Mouse (Mus musculus) mesoderm, embryonic 11.5 days (tissue): ENCODE results near the gene St6gal1.
"Not testable (repeated sequence)": the region's sequence is repeated elsewhere in the genome, so short reads cannot be mapped to it uniquely, and the experiment has no call there.

Experiments
- DNase-seq: peaks from one replicate; pipeline ENCODE4 v3.0.0-alpha.2; 2012; ENCODE audit warnings: low read depth, low spot score

Gene St6gal1

DNA sequence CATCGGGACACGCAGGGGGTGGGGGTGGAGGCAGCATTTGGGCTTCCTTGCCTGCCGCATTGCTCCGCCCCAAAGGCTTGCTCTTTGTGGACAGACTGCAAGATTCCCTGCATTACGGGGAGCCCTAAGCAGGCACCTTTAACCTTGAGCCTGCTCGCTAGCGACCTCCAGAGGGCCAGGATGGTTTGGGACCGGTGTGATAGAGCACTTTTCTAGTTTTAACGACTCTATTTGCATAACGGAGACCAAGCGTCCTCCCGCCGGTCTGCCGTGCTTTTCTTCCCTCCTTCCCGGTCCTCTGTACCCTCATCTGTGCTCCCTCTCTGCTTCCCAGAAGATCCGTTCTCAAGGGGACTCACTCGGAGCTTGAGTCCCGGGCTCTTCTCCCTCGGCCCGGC is at the start of gene St6gal1:
St6gal1 (plus strand) TSS at position 70 of the 398 bp plus-strand sequence.
- DNase-seq = peak; percentile 88

DNA sequence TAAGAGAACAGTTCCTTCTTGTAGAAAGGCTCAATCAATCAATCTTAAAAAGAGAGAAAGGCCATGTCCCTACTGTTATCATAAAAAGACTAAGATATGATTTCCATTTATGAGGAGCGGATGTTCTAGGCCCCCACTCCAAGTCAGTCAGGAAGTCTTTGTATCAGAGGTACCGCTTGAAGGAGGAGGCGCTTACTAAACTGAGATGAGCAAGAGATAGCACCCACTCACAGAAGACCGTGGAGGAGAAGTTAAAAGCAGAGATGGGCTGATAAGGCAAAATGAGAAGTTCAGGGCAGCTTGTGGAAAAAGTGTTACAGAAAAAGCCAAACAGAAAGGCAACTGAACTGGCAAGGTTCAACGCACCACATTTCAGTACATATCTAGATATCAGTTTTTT is 49.7 kb upstream of the St6gal1 start:
- no peak for DNase-seq

DNA sequence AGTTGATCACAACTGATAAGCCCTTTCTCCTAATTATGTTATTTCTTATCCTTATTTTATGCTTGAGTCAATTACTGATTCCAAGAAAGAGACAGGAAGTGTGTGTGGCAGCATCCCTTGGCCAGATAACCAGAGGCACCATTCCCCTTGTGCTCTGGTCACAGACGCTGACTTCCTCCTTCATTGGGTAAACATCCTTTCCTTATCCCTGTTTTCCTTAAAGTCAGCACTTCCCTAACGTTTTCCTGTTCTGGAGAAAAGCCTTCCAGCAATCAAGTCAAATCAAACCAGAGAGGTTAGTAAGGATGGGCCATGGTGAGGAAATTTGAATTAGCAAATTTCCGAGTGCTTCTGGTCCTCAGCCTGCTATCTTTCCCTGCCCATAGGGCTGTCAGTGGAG is 48.6 kb upstream of the St6gal1 start:
- no peak for DNase-seq

DNA sequence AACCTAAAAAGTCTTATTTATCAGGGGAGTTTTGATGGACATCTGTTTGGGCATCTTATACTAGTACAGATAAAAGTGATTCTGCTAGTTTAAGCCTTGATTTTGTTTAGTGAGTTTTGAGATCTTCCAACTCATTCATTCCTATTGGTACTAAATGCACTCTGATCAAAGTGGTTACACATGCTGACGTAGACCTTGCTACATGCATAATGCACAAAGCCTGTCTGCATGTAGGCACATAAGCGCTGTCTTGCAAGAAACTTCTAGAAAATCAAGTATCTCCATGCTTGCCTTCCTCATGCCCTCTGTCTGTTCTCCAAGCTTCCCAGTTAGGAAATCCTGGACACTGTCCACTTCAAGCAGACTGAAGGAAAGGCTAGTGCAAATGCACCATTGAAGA is 46.7 kb upstream of the St6gal1 start:
- no peak for DNase-seq

DNA sequence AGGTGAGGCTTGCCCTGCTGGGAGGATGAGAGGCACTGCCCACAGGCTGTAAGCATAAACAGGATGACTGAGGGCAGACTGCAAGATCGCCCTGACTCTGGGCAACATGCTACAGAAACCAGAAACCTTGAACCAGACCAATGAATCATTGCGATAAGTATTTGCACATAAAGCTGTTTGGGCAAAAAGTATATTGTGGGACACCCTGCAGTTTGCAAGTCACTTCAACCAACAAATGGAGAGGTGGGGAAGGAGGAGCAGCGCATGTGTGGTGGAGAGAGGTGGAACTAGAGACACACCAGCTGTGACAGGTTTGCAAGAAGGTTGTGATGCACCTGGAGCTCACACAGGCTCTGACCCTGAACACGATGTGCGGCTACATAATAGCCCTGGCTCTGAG is 45.7 kb upstream of the St6gal1 start:
- DNase-seq = no peak

DNA sequence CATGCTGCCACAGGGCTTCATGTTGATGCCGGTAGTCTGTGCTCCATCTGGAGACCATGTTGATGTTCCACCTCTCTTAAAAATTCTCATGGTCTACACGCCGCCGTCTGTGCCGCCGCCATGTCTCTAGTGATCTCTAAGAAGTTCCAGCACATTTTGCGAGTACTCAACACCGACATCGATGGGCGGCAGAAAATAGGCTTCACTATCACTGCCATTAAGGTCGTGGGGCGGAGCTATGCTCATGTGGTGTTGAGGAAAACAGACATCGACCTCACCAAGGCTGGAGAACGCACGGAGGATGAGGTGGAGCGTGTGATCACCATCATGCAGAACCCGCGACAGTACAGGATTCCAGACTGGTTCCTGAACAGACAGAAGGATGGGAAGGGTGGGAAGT is 45.1 kb upstream of the St6gal1 start:
- not testable (repeated sequence) for DNase-seq

DNA sequence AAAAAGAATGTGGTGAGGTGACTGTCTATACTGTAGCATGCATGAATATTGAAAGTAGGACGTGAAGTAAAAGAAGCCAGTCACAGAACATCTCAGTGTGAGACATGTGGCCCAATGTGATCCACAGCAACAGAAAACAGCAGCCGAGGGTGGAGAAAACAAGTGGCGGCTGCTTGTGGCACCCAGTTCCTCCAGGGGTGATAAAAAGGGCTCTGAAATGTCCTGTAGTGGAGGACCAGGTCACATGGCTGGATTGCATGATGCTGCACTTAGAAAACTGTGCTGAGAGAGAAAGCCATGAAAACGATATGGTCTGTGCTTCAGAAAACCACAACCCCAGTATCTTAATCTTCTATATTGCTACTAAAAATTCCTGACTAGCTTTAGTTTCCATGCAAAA is 43.5 kb upstream of the St6gal1 start:
- DNase-seq = no peak

DNA sequence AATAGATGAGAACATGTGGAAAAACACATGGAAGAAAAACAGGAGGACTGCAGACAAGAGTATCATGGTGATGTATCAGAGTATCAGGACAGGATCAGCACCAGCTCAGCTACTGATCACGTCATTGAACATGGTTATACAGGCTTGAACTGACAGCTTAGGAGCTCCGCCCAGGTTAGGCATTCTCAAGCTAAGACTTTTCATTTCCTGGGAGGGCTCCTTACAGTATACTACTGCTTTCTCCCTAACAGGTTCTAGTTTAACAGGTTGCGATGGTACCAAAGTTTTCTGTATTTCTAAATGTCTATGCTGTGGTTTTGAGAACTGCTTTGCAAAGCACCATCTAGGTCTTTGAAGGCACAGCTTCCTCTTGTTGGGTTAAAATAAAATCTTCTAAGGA is 43.1 kb upstream of the St6gal1 start:
- DNase-seq = no peak

DNA sequence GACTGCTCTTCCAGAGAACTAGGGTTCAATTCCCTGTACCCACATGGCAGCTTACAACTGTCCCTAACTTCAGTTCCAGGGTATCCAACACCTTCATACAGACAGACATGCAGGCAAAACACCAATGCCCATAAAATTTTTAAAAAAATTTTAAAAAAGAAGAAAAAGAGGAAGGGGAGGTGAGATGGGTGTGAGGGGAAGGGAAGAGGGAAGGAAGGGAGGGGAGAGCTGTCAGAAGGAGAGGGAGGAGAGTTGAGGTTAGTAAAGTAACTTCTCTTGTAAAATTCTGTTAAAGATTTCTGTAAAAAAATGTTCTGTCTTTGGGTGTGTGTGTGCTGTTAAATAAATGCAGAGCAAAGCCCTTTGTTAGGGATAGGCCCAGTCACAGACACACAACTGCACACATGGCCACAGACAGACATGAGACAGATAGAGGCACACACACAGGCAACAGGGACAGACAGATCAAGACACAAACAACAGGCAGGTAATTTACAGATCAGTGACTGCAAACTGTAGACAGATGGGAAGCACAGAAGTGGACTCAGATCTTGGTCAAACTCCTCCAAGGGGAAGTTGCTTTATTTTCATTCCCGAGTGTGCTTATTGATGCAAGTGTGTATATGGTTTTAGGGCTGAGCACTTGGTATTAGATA is 42.5 kb upstream of the St6gal1 start:
- DNase-seq = no peak

DNA sequence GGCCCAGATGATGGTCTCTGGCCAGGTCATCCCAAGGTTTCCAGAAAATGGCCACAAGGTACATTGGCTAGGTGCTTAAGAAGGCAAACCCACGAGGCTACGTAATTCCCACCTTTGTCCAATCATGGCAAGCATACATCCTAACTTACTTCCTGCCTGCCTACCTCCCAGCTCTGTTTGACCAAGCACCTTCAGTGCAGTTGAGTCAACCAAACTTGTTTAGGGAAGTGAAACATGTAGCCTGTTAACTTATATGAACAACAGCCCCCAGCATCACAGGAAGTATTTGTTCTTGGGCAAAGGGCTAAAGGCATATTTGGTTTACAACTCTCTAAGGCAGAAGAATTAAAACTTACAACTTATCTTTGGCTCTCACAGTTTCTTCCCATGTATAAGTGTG is 38.7 kb upstream of the St6gal1 start:
- no peak for DNase-seq

DNA sequence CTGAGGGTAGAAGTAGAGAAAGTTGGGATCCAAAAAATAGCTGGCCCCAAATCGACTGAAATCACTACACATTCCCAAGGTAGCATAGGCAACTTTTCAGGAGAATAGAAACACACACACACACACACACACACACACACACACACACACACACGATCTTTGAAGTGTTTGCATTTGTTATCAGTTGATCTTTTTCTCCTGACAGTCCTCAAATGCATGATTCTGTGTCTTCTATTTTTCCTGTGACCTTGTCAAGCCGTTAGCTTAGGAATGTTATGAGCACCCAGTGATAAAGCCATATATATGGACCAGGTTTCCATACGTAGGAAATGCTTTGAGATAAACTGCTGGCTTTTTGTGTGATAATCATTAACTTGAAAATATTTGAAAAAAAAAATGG is 38.1 kb upstream of the St6gal1 start:
- no peak for DNase-seq

DNA sequence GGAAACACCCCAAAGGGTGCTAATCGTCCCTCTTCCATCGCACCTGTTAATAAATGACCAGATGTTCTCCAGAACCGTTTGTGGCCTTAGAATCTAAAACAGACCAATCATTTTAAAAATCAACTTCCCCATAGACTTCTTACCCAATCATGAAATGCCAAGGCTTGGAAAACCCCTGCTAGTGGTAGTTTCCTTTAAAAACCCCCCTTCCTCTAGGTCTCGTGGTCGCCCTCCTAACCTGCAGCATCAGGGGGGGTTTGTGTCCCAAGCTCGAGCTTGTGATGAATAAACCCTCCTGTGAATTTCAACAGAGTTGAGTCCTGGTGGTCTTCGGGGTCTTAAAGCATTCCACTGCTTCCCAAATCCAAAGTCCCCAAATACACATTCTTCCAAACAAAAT is 36.6 kb upstream of the St6gal1 start:
- DNase-seq = no peak

DNA sequence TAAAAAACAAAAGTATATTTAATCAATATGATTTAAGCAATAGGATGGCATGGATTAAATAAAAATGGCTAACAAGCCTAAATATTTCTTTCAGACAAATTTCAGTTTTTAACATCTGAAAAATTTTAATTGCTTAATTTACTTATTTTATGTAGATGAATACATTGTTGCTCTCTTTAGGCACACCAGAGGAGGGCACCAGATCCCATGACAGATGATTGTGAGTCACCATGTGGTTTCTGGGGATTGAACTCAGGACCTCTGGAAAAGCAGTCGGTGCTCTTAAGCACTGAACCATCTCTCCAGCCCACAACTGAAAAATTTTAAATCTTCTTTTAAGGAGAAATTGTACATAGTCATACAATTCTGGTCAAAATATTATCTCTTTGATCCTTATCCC is 34.9 kb upstream of the St6gal1 start:
- DNase-seq = no peak

DNA sequence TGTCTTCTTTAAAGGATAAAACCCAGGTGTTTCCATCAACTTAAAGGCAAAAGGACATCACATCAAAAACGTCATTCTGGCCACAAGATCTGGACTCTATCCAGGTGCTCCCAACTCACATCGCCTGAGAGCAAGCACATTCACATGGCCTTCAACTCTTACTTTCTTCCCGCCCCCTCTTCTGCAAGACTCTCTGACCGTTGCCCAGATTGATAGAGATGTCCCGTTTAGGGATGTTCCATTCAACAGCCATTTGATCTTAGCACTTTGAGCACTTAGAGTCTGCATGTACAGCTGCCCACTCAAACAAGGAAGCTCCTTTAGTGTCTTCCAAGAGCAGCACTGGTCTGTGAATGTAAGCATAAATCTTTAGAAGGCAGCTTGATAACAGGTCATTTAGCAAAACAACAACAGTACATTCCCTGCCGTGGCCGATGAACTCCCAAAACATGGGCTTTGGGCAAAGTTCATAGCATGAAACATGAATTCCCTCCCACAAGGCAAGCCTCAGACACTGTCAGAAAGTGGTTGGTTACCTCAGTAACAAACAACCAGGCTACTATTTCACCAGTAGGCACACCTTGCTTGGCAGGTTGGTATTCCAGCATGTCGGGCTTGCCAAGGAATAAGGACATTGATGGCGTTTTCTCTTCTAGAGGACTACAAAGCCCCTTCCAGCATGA is 32.8 kb upstream of the St6gal1 start:
- no peak for DNase-seq

DNA sequence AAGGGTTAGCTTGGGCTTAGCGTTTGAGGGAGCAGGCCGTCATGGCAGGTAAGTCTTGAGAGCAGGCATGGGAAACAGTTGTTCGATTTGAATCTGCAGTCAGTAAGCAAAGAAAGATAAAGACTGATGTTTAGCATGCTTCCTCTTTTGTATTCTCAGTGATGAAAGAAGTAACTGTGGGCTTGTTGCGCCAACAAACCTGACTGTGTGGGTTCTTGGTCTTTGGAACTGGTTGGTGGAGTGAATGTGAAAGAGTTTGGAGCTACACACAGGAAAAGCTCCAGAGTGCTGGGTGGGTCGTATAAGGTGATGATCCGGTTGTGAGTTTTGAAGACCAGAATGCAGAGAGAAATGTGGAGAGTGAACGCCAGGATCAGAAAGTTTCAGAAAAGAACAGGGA is 28.9 kb upstream of the St6gal1 start:
- DNase-seq = no peak

DNA sequence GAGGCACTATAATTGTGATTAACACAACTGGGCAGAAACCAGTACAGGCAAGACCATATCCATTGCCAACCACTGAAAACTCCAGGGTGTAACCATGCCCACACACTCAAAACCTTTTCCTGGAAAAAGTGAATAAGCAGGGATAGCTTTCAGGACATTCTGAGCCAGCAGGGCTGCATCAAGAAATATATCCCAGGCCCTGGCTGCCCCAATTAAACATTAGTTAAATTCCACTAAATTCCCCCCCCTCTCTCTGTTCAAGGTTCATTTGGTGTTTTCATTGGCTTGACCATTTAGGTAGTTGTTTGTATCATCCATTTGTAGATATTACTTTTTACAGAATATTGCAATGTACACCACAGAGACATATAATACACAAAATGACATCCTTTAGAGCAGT is 28.2 kb upstream of the St6gal1 start:
- DNase-seq = no peak

DNA sequence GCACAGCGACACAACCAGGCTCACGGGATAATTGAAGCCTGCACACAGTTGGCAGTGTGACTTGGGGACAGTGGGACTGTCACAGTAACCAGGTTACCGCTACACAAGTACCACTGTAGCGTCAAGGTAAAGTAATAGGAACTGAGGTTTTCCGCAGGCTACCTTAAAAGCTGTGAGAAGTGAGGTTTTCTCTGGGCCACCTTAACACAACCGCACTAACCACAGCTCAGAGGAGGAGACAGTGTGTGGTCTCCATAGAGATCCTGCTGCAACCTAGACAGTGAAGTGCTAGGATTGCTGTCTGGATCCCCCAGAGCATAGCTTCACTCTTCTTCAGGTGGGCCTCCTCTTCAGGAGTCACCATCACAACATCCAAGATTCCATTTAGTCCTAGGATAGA is 27.7 kb upstream of the St6gal1 start:
- DNase-seq = no peak

DNA sequence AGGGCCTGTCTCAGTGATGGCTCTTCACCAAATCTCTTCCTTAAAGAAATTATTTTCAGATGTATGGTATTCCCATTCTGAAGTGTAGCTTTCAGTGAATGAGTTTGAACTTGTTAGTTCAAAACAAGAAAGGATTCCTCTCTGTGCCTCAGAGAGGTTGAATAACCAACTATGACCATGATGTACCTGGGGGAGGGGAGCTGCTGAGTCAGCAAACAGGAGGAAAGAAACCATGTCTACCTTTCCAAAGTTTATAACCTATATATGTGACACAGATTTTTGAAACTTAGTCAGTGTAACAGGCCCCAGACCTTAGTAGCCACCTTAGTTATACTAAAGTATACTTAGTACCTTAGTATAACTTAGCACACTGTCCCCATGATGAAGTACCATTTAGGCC is 23.0 kb upstream of the St6gal1 start:
- DNase-seq = no peak

DNA sequence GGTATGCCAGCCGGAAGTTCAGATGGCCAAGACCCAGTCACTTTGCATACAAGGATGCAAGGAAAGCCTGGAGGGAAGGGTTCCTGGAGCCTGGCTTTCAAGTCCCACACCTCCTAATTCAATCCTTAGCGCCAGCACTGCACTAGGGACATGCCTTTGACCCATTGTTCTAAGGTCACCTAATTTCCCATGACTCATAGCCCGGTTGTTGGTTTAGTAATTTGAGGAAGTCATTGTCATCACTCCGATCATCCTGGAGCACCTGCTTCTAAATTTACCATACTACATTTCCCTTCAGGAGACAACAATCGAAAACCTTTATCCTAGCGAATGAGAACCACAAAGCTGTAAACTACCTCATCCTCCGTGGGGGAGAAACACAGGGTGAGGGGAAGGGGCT is 10.2 kb upstream of the St6gal1 start:
- DNase-seq = no peak

DNA sequence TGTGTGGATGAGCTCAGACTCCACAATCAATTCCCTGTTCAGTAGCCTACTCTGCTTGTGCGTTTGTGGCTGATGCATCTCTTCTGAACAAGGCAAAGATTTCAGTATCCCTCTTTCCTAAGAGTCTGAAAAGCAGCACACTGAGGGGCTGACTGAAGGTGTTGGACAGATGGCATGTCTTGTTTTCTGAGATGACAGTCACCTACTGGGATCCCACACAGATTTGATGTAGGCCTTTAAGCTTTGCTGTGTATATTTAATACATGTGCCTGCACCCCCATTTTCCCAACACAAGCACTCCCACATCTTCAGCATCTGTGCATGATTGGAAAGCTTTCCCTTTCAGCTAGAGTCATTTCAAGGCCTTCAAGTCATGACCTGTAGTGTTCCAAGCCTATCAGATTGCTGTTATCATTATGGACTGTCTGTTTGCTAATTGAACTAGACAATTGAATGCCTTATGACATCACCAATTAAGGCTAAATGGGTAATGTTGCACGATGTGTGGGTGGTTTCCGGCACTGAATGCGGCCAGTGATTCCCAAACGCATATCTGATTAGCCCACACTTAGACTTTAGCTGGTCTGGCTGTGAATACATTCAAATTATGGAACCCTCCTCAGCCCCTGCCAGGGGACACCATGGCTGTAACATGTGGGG is 9.2 kb upstream of the St6gal1 start:
- DNase-seq = no peak

DNA sequence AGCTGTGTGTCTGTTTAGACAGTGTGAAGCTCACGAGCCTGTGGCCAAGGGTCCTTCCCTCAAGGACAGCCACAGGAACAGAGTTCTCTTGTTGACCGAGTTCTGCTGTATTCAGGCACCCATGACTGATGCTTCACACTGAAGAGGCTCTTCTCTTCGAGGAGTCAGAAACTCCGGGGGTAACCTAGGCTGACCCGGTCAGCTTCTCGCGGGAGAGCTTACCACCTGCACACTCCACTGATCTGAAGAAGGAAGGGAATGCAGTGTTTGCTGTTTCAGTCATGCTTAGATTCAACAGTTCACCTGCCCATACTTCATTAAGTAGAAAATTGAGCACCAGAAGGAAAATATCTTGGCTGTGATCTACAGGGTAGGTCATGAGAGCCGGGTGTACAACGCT is 8.2 kb upstream of the St6gal1 start:
- DNase-seq = no peak

DNA sequence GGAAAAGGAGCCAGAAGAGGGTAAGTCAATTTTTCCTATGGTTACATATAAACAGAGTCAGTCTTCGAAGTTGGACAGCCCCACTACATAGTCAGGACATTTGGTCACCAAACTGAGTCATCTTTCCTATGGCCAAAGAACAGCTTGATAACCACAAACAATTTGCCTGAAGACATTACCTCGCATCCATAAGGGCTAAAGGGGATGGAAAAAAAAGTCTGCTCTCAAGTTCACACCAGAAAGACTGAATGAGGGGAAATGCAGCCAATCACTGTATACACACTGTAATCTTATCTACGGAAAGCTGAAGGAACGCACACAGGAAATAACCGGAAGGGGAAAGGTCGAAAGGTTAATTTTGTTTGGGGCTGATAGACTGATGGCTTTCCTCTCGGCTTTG is 6.2 kb upstream of the St6gal1 start:
- no peak for DNase-seq

DNA sequence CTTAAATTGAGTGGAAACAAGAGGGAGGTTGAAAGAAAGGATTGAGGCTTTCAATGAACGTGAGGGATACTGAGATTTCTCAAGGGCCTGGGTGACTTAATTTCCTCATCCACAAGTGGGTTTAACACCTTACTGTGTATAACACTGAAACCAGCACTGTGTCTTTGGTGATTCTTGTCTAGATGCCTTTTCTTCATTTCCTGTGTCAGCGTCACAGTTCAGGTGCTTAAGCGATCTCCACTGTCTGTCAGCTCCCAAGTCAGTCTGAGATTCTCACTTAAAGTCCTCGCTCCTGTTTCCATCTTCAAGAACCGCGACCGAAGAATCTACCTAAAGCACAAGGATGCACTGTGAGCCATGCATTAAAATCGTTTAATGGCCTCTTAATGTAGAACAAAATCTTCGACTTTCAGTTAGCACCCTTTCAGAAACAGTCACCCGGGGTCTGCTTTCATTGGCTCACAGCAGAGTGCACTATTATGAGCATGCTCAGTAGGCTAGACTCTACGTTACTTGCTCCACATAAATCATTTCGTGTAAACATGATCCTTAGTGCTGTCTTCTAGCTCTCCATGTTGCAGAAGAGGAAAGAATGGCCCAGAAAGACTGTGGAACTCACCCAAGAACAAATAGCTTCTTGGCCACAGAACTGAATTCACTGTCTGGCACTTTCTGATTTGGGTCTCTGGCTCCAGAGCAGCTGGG is 1.2 kb upstream of the St6gal1 start:
- DNase-seq = no peak
